Mouse (Mus musculus): ENCODE data around the gene Mblac2. TPM values are rescaled to one million over a fixed set of nuclear protein-coding genes. Genes with fewer than 3 reads are reported as not detected.

Mblac2 gene
- total RNA-seq, 2 experiments from 2014 or later: 2.3 to 3.8 TPM

- ATAC-seq (replicated peaks; ENCODE audit: poor library complexity): peak; percentile 84
These were observed 19.2 kb downstream of the Mblac2 start for GRCm38 (mm10) chr13:81730362-81730761.

DNA sequence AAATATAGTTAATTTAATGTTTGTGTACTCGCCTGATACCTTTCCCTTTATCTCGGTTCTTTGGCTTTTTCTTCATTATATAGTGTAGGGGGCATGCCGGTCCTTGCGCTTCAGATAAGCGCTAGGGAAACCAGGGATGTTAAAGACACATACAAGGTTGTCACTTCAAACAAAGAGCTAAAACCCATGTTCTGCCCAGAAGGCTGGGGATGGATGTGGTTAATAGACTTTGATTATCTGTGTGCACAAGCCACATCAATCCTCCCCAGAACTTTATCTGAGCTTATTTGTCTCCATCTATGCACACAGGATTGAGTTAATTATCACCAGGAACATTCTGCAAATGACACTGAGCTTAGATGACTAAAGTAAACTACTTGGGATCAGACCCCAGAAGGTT, 25.5 kb downstream of the Mblac2 start:
- ATAC-seq (replicated peaks; ENCODE audit: poor library complexity): peak; percentile 47

DNA sequence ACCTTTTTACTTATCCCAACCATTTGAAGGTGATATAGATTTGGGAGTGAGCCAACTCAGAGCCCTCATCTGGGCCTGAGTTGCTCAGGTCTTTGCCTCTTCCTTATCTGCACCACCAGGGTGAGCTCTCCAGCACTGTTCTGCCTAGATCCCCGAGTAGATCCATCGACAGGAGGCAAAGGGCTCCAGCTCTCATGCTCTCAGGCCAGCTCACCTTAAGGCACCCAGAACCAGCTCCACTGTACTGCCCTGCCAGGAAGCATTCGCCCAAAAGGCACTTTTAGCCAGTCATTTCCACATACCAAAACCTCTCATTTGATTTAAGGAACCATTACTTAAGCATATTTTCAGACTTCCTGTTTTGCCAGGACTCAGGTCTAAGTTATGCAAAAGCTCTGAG, 29.8 kb downstream of the Mblac2 start:
- ATAC-seq (replicated peaks; ENCODE audit: poor library complexity): peak; percentile 77

- ATAC-seq (replicated peaks; ENCODE audit: poor library complexity): peak; percentile 63
These were observed 32.4 kb downstream of the Mblac2 start for GRCm38 (mm10) chr13:81743391-81744091.

- no peak for ATAC-seq (replicated peaks; ENCODE audit: poor library complexity)
These were observed 32.9 kb downstream of the Mblac2 start for GRCm38 (mm10) chr13:81744092-81744396.

GRCm38 (mm10) chr13:81754878-81755277, 43.7 kb downstream of the Mblac2 start:
- ATAC-seq (replicated peaks; ENCODE audit: poor library complexity): no peak

DNA sequence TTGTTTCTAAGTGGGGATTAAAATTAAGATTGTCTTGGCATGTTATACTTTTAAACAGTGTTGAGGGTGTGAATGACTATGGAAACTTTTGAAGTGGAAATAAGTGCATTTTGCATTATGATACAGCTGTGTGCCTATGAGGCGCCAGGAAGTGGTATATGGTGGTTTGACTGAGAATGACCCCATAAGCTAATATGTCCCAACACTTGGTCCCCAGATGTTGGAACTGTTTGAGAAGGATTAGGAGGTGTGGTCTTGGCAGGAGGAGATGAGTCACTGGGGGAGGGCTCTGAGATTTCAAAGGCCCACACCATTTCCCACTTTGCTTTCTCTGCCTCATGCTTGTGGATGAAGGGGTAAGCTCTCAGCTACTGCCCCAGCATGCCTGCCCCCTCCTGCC, 44.2 kb downstream of the Mblac2 start:
- peak; percentile 39; the same call in 1 of the 2 replicates for ATAC-seq (replicated peaks; ENCODE audit: poor library complexity)

GRCm38 (mm10) chr13:81757058-81757660, 46.0 kb downstream of the Mblac2 start:
- no peak for ATAC-seq (replicated peaks; ENCODE audit: poor library complexity)

DNA sequence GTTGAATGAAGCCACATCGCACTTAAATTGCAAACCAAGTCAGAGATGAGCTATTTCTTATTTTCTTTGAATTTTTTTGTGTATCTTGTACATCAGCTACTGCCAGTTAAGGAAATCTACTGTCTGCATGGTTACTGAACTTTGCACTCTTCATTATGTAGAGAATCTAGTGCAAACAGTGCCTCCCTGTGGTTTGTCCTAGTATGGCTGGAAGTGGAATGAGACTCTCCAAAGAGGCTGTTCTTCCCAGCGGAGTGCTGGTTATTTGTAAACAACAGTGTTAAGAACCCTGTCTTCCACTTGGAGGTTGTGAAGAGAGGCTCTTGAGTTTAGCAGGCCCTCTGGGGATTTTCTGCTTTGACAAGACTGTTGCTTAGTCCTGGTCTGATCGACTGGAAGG, 49.2 kb downstream of the Mblac2 start:
- peak; percentile 89 for ATAC-seq (replicated peaks; ENCODE audit: poor library complexity)

- peak; percentile 83 for ATAC-seq (replicated peaks; ENCODE audit: poor library complexity)
These were observed 50.5 kb downstream of the Mblac2 start for GRCm38 (mm10) chr13:81761566-81762186.

DNA sequence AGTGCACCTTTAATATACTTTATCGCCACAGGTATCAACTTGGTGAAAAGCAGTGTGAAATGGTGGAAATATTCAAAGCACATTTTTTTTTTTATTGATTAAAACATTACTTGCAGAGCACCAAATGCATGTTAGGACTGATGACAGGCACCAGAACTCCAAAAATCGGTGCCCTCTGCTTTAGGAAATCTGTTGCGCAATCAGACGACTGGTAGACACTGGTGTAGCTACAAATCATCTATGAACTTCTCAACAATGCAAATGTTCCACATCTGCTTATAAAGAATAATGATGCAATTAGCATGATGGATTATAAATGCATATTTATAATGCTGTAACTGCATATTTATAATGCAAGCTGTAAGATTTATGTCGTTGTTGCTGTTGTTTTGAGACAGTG, 53.0 kb downstream of the Mblac2 start:
- no peak for ATAC-seq (replicated peaks; ENCODE audit: poor library complexity)

DNA sequence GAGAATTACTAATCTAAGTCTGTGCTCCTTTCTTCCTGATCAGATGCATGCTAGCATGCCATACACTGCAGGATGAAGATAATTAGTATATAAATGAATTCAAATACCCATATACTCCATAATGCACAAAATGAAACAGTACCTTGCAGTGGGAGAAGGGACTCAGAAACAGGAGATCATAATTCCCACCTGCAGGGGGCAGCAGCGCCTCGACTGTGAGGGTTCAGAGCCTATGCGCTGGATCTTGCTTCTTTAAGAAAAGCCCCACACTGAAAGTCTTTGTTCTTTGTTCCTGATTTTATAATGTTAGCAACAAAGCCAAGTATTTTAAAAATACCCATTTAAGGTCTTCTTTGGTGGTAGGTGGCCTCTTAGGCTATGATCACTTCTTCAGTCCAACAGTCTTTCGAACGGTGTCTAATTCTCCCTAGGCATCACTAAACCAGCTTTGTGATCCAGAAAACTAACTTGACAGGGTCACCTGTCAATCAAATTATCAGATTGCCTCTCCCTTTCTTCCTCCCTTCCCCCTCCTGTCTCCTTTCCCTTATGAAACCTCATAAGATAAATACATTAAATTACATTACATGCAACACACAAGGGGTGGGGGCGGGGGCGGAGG, 56.0 kb downstream of the Mblac2 start:
- ATAC-seq (replicated peaks; ENCODE audit: poor library complexity): peak; percentile 85

DNA sequence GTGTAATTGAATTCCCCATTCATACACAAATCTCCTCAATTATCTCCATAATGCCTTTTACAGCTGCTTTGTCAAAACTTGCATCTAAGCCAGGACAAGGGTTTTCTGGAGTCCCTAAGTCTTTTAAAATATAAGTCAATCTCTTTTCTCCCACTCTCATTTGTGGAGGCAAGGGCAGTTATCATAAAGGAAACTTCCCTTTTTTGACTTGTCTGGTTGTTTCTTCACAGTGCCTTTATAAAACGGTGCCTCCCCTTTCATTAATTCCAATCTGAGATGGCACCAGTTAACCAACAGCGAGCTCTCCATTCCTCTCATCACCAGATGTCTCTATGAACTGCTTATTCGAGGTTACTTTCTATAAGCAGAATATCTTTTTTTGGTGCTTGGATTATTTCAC, 65.1 kb downstream of the Mblac2 start:
- ATAC-seq (replicated peaks; ENCODE audit: poor library complexity): peak; percentile 48

GRCm38 (mm10) chr13:81782475-81782874, 71.3 kb downstream of the Mblac2 start:
- no peak for ATAC-seq (replicated peaks; ENCODE audit: poor library complexity)

DNA sequence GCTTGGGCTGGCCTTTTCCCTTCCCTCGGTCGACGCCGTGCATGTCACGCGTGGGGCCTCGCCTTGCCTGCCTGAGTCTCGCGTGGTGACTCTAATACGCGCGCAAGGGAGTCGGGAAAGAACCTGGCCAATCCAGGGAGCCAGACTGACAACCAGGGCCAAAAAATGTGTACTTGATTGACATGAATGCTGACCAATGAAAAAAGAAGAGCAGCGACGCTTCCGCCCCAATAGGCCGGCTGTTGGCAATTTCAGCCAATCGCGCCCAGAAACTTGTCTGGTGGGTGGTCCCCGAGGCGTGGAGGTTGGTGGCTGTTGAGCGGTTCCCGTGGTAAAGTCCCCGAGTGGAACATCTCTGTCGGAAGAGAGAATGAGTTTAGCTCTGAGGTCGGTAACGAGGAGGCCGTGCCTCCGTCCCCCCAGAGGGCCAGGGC, 71.8 kb downstream of the Mblac2 start, which contains the start of gene Cetn3:
Cetn3 (plus strand) TSS at position 107 of the 434 bp plus-strand sequence.
- peak; percentile 81 for ATAC-seq (replicated peaks; ENCODE audit: poor library complexity)

- ATAC-seq (replicated peaks; ENCODE audit: poor library complexity): peak; percentile 88
These were observed 72.5 kb downstream of the Mblac2 start for GRCm38 (mm10) chr13:81783405-81784342.

- ATAC-seq (replicated peaks; ENCODE audit: poor library complexity): no peak
These were observed 74.8 kb downstream of the Mblac2 start for GRCm38 (mm10) chr13:81785766-81786480.

DNA sequence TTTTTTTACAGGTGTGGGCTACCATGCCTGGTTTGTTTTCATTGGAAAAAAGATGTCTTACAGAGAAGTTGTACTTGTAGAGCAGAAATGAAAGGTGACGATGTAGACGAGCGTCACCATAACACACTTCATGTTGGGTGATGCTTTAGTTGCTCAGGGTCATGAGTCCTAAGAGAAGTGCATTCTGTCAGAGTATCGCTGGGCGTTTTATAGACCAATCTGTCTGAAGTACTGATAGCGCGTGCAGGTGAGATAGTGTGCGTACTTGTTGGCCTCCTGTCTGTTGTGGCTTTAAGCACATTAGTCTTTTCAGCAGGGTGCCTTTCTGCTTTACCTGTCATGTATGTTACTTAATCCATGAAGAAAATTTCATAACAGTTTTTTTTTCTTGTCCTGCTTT, 79.0 kb downstream of the Mblac2 start:
- no peak for ATAC-seq (replicated peaks; ENCODE audit: poor library complexity)

DNA sequence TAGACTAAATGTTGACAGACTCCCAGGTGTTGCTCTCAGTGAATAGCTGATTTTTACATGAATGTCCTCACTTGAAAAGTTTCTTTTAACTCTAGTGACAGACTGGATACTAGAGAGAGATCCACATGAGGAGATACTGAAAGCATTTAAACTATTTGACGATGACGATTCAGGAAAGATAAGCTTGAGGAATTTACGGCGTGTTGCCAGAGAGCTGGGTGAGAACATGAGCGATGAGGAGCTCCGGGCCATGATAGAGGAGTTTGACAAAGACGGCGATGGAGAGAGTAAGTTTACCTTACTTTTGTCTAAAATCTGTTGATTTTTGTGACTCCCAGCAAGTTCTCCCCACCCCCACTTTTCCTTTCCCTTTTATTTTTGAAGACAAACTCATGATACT, 80.7 kb downstream of the Mblac2 start:
- ATAC-seq (replicated peaks; ENCODE audit: poor library complexity): no peak

DNA sequence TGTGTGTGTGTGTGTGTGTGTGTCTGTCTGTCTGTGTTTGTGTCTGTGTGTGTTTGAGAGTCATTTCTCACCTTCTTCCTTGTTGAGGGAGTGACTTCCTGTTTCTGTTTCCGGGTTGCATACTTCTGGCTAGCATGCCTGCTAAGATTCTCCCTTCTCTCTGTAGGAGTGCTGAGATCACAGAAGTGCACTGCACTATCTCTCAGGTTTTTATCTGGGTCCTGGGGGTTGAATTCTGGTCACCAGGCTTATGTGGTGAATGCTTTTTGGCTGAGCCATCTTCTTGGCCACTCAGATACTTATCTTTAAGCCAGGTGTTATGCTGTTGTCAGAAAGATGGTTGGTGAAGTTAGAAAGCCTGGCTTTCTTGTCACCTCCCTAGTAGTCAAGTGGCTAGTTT, 82.7 kb downstream of the Mblac2 start:
- peak; percentile 92 for ATAC-seq (replicated peaks; ENCODE audit: poor library complexity)
